Mouse (Mus musculus): Measurements from ENCODE around the gene Lrmda.

The Lrmda gene

DNA sequence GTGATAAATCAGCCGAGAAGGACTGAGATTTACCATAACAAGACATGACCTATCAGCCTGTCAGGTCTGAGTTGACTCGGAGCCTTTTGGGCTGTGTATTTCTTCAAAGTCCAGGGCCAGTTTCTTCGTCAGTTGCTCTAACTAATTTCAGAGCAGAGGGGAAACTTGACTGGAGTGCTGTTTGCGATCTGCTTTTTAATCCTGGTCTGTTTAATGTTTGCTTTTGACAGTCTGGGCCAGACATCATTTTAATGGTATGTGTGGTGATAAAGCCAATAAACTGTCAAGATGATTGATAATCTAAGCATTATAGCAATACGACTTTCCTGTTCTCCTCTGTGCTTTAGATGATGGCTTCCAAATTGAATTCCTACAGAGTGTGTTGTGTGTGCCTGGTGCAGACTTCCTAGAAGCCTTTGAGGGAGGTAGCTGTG lies 71.3 kb downstream of the Lrmda start:
- no peak for DNase-seq (ENCODE audit: low spot score in 2 of 2)

DNA sequence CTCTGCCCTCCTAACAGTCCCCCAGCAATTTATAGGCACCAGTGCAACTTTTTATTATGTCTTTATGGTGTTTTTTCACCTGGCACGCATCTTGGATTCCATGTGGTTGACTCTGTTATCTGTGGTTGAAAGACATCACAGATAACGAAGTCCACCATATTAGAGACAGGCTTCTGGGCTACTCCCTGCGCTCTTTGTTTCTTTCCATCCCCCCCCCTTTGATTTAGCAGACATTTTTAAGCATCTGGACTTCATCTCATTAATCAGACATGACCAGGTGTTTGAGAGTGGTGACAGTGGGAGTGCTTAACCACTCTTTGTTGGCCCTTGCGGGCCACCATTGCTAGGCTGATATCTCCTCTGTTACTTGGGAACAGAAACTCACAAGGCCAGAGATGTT lies 71.8 kb downstream of the Lrmda start:
- DNase-seq (ENCODE audit: low spot score in 2 of 2): no peak

DNA sequence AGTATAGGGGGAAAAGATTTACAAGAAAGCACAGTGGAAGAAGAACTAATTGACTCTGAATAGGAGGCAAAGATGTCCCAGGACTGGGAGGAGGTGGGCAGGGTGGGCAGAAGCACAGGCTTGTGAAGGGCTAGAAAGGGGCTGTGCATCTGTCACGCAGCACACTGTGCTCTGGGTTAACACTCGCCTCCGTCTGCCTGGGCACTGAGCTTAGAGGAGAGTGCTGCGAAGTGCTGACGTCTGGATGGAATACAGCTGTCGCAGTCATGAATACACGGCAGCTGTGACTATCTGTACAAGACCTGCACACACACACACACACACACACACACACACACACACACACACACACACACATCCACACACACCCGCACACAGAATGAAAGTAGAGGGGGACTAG lies 73.6 kb downstream of the Lrmda start:
- no peak for DNase-seq (ENCODE audit: low spot score in 2 of 2)

DNA sequence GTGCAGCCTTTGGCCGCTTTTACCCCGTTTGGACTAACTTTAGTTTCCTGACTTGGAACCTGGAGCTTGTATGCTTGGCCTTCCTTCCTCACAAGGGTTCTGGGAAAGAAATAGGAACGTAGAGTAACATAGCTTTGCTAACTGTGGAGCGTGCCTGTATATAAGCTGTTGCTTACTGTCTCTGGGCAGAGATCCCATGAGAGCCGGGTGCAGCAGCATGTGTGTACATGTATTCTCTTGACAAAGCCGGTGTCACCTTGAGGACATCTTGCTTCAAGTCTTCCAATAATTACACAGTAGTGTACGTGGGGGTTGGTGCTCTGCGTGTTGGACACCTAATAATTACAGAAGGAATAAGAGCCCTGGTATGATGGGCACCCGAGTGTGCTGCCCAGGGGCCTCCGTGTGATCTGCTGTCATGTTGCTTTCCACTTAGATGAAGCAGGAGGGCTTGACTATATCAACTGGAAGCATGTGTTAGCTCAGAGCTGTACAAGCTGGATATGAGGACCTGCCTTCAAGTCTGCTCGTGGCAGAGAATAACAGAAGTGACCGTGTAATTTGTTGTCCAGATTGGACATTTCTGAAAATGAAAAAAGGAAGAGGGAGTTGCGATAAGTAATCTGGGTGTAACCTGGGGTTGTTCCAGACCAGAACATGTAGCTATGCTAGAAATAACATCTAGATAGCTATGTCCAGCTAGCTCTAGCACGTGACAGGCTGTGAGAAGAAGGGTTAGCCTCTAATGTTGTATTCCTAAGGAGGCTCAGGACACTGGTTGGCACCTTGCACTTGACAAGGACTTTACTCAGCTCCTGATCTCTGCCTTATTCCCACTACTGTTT lies 82.7 kb downstream of the Lrmda start:
- no peak for DNase-seq (ENCODE audit: low spot score in 2 of 2)

DNA sequence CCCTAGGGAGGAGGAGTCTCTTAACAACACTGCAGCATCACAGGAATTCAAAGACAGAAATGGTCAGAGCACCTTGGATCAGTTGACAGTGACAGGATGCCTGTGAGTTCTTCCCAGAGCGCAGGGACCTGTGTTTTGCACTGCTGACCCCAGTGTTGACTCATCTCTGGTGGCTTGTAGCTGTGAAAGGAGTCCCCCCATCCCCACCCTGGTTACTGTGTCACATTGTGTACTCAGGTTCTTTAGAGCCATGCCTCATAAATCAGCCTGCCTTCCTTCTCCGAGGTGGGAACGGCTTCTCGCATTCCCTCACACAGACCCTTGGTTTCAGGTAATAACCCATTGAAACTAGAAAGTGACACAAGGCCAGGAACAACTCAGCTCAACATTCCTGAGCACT lies 86.3 kb downstream of the Lrmda start:
- no peak for DNase-seq (ENCODE audit: low spot score in 2 of 2)

DNA sequence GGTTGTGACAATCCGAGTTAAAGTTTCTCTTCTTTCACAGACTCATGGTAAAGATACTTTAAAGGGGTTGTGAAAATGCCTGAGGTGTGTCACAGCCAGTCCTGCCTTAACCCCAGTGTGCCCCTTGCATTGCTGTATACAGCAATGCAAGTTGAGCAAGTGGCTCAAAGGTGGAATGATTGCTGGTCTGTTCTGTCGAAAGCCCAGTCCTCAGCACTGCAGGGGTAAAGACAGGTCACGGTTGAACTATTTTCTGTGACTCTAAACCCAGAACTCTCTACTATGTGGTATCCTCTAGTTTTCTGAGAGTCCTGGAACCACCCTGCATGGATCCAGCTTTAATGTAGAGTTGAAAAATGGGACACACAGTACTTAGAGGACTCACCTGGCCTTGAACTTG lies 87.3 kb downstream of the Lrmda start:
- DNase-seq (ENCODE audit: low spot score in 2 of 2): no peak

DNA sequence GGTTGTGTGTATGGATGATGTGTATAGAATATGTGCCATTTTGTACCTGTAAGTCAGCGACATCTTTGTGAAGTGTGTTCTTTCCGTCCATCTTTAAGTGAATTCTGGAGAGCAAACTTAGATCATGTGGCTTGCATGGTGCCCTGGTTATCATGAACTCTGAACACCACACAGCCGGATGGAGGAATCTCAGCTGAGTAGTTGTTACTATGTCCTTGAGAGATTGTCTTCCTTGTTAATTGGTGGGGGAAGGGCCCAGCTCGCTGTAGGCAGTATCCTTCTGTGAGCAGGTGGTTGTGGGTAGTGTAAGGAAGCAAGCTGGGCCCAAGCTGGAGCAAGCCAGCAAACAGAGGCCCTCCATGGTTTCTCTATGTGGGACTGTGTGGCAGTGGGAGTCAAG lies 89.9 kb downstream of the Lrmda start:
- no peak for DNase-seq (ENCODE audit: low spot score in 2 of 2)

DNA sequence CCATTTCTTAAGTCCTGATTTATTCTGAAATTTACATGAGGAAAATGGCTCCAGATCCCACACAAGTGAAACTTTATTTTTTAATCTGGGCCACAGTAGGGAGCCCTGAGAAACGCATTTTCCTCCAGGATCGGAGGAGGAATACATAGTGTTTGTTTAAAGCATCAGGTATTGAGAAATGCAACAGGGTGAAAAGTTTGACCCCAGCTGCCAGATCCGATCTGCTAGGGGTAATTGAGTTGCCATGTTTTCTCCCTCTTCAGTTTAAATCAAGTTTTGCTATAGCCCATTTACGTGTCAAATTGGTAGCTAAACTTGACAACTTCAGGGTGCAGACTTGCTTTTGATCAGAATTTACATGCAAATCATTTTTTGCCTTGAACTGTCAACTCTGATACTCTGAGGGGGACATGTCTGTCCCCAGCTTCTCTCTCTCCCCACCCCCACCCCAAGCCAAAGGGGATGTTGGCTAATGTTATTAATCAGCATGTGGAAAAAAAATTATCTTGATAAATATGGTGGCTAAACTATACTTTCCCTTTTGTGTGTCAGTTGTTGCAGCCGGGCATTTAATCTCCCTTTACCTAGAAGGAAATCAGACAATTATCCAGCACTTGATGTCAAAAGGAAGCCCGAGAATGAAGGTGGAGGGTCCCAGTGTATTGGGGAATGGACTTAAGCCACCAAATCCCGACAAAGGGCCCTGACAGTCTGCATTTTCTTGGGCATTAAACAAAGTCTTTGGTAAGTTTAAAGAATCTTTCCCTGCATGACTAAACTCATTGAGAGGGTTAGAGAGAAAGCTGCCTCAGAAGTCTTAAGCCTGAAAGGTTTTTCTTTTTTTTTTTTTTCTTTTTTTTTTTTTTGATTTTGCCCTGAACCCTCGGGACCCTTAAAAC lies 94.2 kb downstream of the Lrmda start:
- DNase-seq (ENCODE audit: low spot score in 2 of 2): peak in 1 of 2 experiments; percentile 13

DNA sequence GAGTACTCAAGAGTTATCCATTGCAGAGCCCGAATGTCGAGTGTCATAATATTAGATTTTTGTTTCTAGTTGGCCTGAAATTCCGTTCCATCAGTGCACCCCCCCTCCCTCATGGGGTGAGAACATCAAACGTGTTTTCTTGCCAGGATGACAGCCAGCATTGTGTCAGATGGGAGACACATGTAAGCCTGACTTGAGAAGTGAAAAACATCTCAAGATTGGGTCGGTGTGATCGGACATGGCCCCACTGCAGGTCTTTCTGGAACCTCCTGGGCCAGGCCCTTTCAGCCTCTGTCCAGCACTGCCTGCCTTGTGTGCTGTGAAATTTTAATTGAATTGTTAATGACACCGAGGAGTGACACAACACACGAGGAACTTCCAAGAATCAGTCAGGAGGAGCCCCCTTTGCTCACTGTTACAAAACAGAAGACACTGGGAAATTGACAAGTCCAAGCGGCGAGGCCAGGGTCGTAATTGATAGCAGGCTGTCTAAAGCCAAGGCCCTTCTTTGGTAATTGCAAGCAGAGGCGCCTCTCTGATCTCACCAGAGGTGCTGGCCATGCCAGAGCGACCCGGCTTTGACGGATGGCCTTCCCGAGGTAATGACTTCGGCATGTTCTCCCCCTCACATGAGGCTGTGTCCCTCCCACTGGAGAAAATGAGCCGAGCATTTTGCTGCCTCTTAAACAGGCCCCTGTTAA lies 95.3 kb downstream of the Lrmda start:
- DNase-seq (ENCODE audit: low spot score in 2 of 2): peak in 1 of 2 experiments; percentile 48

DNA sequence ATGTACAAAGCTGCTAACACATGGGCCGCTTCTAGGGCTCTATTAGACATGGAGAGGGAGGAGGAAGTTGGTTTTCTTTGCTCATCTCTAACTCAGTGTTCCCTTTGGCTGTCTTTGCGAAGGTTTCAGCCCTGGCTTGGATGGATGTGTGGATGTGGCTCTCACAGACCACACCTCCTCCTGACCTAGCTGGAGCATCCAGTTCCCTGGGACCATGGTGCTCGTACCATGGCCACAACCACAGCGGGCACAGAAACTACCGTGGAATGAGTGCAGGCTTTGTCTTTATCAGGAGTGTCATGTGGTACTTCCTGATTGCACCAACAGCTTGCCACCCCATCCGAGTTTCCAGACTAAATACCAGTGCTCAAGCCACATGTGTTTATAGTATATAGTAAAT lies 98.6 kb downstream of the Lrmda start:
- no peak for DNase-seq (ENCODE audit: low spot score in 2 of 2)

DNA sequence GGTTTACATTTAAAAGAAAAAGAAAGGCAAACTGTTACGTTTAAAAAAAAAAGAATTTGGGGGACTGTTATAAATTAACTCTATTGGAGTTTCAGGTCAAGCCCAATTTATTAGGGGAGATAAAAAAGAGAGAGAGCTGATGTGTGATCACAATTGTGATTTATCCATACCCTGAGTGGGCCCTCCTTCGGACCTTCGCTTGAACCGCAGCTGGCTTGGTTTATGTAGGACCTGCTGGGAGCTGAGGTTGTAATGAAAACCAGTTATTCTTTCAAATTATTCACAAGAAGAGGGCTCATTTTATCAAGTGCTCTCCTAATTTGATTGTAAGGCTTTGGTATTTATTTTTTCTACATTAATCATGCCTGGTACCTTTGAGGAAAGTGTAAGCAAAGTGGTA lies 99.0 kb downstream of the Lrmda start:
- no peak for DNase-seq (ENCODE audit: low spot score in 2 of 2)

DNA sequence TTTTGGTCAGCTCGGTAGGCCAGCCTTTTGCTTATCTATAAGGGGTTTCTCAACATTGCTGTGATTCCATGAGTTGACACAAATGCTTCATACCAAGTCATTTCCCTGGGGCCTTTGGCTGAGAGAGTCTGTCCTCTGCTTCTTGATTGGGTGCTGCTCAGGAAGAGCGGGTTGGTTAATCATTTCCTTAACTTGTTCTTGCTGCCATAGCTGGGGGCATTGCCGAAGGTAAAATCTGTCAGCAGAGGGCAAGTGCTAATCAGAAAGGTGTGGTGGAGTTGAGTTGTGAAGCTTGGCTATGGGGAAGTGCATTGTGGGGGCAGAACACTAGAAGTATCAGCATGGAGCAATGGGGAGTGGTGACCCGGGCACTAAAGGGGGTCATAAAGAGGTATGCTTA lies 106.8 kb downstream of the Lrmda start:
- DNase-seq (ENCODE audit: low spot score in 2 of 2): no peak

DNA sequence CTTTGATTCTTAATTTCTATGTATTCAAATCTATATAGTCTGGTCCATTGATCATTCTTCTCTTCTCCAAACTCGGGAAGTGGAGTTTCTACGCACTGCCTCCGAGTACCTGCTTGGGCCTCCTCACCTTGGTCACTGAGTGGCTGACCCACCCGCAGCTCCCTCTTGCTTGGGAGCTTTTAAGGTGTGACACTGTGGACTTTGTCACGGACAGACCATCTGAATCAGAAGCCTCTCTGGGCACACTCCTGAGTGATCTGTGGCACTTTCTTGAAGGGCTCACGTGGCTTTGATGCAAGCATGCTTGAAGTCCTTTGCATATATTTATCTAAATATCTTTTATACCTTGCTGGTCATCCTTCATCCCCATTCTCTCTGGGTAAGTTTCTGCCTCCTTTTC lies 107.3 kb downstream of the Lrmda start:
- no peak for DNase-seq (ENCODE audit: low spot score in 2 of 2)

DNA sequence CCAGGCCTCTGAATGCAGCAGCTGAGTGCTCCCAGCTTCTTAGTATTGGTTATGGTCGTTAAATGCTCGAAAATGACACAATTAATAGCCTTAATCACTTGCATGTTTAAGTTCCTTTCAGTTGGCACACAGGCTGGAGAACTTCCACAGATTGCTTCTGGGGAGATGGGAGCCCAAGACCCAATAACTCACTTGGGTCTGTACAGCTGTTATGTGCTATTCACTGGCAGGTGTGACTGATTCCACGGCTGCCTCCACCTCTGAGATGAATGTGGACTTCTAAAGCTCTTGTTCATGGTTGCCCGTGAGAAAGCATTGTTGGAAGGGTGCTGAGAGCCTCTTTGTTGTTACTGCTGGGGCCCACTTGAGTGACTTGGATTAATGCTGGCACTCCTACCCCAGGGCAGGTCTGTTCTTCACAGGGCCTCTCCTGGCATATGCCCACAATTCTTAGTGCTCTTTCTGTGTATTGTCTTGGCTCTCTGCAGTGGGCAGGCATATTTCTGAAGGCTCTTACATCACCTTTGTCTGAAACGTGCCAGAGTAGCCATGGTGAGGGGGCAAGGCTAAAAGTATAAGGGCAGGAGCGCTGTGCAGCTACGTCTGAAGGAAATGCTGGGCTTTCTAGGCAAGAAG lies 111.6 kb downstream of the Lrmda start:
- DNase-seq (ENCODE audit: low spot score in 2 of 2): no peak

DNA sequence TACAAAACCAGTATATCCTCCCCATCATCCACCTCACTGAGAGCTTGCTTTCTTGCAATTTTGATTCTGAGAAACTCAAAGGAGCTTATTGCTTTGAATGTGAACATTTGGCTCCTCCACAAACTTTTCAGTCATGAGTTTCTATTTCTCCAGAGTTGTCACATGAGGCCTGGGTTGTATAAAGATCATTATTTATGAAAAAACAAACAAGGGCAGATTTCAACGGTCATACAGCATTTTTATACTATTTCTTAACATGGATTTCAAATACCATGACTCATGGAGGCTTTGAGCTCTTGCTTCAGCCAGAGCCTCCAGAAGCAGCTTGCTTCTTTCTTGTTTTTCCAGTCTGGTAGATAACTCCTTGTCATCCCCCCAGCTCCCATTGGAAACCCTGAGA lies 119.8 kb downstream of the Lrmda start:
- DNase-seq (ENCODE audit: low spot score in 2 of 2): no peak

DNA sequence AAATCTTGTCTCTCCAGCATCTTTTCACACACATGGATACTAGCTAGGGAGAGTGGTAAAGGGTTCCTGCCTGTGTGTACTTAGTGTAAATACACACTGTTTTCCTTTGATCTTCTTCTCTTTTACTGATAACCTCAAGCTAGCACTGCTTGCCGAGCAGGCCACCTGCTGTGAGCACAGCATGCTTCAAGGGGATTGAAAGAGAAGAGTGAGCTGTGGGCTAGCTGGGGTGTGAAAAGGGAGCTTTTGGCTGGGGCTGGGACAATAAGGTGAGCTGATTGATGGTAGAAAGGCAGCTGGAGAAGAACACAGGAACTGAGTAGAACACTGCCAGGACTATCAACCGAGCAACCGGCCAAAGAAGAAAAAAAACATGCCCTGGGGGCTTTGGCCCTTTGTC lies 124.5 kb downstream of the Lrmda start:
- DNase-seq (ENCODE audit: low spot score in 2 of 2): no peak

DNA sequence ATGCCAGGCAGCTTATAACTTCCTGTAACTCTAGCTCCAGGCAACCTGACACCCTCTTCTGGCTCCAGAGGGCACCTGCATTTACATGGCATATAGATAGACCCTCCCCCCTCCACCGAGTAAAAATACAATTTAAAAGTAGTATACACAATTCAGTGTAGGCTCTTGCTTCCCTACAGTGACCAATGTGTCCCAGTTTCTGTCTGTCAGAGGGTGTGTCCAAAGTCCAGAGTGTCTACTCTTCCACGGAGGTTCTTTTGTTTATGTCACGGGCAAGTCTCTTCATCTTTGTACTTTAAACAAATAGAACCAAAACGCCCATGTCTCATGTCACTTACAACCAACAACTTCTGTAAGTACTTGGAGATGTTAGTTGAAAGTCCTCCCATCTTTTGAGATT lies 126.4 kb downstream of the Lrmda start:
- DNase-seq (ENCODE audit: low spot score in 2 of 2): no peak

DNA sequence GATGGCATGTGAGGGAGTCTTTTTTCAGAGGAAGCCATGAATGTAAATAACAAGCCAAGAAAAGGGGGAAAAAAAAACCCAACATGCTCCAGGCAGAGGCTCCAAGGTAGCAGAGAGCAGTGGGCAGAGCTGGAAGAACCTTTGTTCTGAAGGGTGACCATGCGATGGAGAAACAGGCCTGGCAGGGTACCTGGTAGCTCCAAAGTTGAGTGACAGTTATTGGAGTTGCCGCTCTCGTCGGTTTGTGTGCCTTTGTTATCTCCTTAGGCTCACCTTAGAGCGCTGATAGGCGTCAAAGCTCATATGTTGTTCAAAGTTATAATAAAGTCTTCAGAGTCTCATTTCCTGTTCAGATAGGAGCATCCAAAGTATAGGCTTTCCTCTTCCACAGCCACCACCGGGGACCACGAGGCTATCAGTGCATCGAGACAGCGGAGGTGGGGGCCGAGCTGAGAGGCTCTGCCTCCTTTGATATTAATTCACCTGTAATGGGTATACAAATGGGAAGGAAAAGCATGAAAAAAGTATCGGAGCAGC lies 127.1 kb downstream of the Lrmda start:
- DNase-seq (ENCODE audit: low spot score in 2 of 2): no peak

DNA sequence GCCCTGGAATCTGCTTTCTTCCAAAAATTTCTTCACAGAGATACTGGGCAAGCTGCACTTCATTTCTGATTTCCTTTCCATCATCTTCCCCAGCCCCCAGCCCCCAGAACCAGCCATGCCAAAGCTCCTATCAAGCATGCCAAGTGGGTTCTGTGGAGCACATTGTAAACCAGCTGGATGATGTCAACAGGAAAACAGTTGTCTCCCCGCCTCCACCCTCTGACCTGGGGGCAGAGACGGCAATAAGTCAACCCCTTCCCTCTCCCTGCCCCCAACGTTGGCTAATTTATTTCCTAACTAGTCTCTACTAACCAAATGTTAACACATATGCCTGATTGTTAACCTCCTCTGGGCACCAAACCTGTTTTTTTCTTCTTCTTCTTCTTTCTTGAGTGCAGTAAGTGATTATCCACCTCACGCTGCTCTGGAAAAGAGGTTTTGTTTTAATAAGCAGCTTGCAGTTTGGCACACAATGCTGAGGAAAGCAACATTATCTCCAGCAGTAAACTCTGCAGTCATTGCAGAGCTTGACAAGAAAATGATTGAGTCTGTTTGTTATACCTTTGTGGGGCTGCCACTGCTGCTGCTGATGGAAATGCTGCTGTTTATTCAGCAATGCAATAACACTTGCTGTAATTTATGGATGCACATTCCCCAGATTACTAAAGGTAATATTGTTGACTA lies 128.0 kb downstream of the Lrmda start:
- no peak for DNase-seq (ENCODE audit: low spot score in 2 of 2)

DNA sequence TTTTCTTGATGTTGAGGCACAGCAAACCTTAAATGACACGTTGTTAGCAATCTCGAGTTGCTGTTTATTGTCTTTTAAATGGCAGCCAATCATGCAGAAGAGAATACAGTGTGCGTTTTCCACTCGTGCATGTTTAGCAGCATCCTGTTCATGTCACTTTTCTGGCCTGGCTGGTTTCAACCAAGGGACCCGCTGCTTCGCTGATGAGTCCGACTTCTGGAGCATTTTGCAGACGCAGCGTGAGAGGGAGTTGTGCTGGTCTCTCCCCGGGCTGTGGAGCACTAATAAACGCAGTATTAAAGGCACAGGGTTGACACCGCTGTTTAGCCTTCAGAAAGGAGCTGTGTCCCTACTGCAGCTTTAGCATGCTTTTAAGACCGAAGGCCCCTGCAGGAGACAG lies 133.2 kb downstream of the Lrmda start:
- DNase-seq (ENCODE audit: low spot score in 2 of 2): no peak

DNA sequence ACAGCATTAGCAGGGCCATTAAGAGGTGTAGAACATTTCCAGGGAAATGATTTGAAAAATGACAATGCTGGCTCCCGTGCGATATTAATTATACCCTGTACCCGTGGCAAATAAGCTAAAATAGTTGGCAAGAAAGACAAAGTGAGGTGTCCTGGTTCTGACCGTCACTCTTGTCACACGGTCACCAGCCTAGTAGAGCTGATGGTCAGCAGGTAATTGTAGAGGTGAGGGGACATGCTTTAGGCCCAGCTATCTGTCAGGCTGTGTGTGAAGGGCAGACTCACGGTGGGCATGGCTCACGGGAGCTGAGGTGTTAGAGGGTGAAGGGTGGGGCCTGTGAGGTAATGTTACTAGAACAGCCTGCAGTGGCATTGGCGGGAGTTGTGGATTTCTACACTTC lies 134.6 kb downstream of the Lrmda start:
- DNase-seq (ENCODE audit: low spot score in 2 of 2): no peak
